Mouse (Mus musculus): Measurements from ENCODE around the gene Bcl9. TPM values are rescaled to one million over a fixed set of nuclear protein-coding genes. Genes with fewer than 3 reads are reported as not detected.

The Bcl9 gene
- polyA plus RNA-seq, 1 experiment from 2014 or later = 19.2 TPM

GRCm38 (mm10) chr3:97317302-97317701 is 19.6 kb upstream of the Bcl9 start:
- Histone ChIP-seq H3K4me1 (replicated peaks; ENCODE audit: control insufficient read depth, insufficient read depth) (no peaks in the 10 kb centered on the region), H3K27me3 (ENCODE audit: control insufficient read depth, insufficient read depth, low read length) (no peaks in the 10 kb centered on the region), H3K36me3 (ENCODE audit: control insufficient read depth, insufficient read depth, low read length) (no peaks in the 10 kb centered on the region), H3K9ac (ENCODE audit: low read length) (no peak overlapping the region), H3K4me2 (replicated peaks; ENCODE audit: low read depth) (no peak overlapping the region), H3K27ac (replicated peaks) (no peak overlapping the region), H3K9me3 (ENCODE audit: control insufficient read depth, low read length) (no peaks in the 10 kb centered on the region), H3K4me3 (ENCODE audit: low read depth, low read length) (no peak overlapping the region)
- 75% methylated on average over 3 of the region's 3 CpGs for WGBS
- DNase-seq (ENCODE audit: low spot score) (no peak), ATAC-seq (ENCODE audit: low FRiP score, low TSS enrichment) (no peak)
- TF ChIP-seq CTCF (IDR thresholded peaks at IDR 0.05; ENCODE audit: low read depth) = no peak
- TF ChIP-seq EP300 (optimal IDR thresholded peaks at IDR 0.05) = no peak

GRCm38 (mm10) chr3:97313431-97313830 is 15.7 kb upstream of the Bcl9 start:
- no peaks in the 10 kb centered on the region for H3K27me3 ChIP-seq (ENCODE audit: control insufficient read depth, insufficient read depth, low read length)
- TF ChIP-seq EP300 (optimal IDR thresholded peaks at IDR 0.05) (no peak), CTCF (IDR thresholded peaks at IDR 0.05; ENCODE audit: low read depth) (no peak)
- H3K4me1 ChIP-seq (replicated peaks; ENCODE audit: control insufficient read depth, insufficient read depth) = no peaks in the 10 kb centered on the region
- no peak overlapping the region for H3K4me2 ChIP-seq (replicated peaks; ENCODE audit: low read depth)
- no peaks in the 10 kb centered on the region for H3K36me3 ChIP-seq (ENCODE audit: control insufficient read depth, insufficient read depth, low read length)
- ATAC-seq (ENCODE audit: low FRiP score, low TSS enrichment) = no peak
- WGBS = 96% methylated on average over 2 of the region's 2 CpGs
- no peak overlapping the region for H3K4me3 ChIP-seq (ENCODE audit: low read depth, low read length)
- no peak for DNase-seq (ENCODE audit: low spot score)
- H3K9me3 ChIP-seq (ENCODE audit: control insufficient read depth, low read length) = no peaks in the 10 kb centered on the region
- no peak overlapping the region for H3K9ac ChIP-seq (ENCODE audit: low read length)
- no peak overlapping the region for H3K27ac ChIP-seq (replicated peaks)

- H3K4me2 ChIP-seq (replicated peaks; ENCODE audit: low read depth) = peak overlapping the region; percentile 58
- H3K27me3 ChIP-seq (ENCODE audit: control insufficient read depth, insufficient read depth, low read length) = no peaks in the 10 kb centered on the region
- 0 out of 2 replicates have a peak overlapping the region, but pooled peaks have one; percentile 23 for H3K9ac ChIP-seq (ENCODE audit: low read length)
- no peaks in the 10 kb centered on the region for H3K4me1 ChIP-seq (replicated peaks; ENCODE audit: control insufficient read depth, insufficient read depth)
- no peaks in the 10 kb centered on the region for H3K9me3 ChIP-seq (ENCODE audit: control insufficient read depth, low read length)
- ATAC-seq (ENCODE audit: low FRiP score, low TSS enrichment) (peak; percentile 38; the same call in 1 of the 2 replicates), DNase-seq (ENCODE audit: low spot score) (peak; percentile 47)
- 11% methylated on average over 21 of the region's 21 CpGs for WGBS
- peak overlapping the region; percentile 29 for H3K4me3 ChIP-seq (ENCODE audit: low read depth, low read length)
- no peaks in the 10 kb centered on the region for H3K36me3 ChIP-seq (ENCODE audit: control insufficient read depth, insufficient read depth, low read length)
- no peak for TF ChIP-seq EP300 (optimal IDR thresholded peaks at IDR 0.05)
- H3K27ac ChIP-seq (replicated peaks) = no peak overlapping the region
These were observed 14.3 kb upstream of the Bcl9 start for GRCm38 (mm10) chr3:97311998-97312397.

GRCm38 (mm10) chr3:97309748-97310536 is 12.2 kb upstream of the Bcl9 start:
- no peaks in the 10 kb centered on the region for H3K4me1 ChIP-seq (replicated peaks; ENCODE audit: control insufficient read depth, insufficient read depth)
- WGBS = 7% methylated on average over 15 of the region's 16 CpGs

GRCm38 (mm10) chr3:97308440-97308839 is 10.7 kb upstream of the Bcl9 start:
- no peak overlapping the region for H3K27ac ChIP-seq (replicated peaks)
- TF ChIP-seq CTCF (IDR thresholded peaks at IDR 0.05; ENCODE audit: low read depth) (0 out of 2 replicates have a peak, but pooled peaks have one; percentile 6), EP300 (optimal IDR thresholded peaks at IDR 0.05) (no peak)
- no peak overlapping the region for H3K4me3 ChIP-seq (ENCODE audit: low read depth, low read length)
- H3K9me3 ChIP-seq (ENCODE audit: control insufficient read depth, low read length) = no peaks in the 10 kb centered on the region
- 47% methylated on average over 2 of the region's 2 CpGs for WGBS
- H3K9ac ChIP-seq (ENCODE audit: low read length) = no peak overlapping the region
- ATAC-seq (ENCODE audit: low FRiP score, low TSS enrichment) = no peak
- no peaks in the 10 kb centered on the region for H3K27me3 ChIP-seq (ENCODE audit: control insufficient read depth, insufficient read depth, low read length)
- H3K4me1 ChIP-seq (replicated peaks; ENCODE audit: control insufficient read depth, insufficient read depth) = no peaks in the 10 kb centered on the region
- H3K36me3 ChIP-seq (ENCODE audit: control insufficient read depth, insufficient read depth, low read length) = no peaks in the 10 kb centered on the region
- no peak for DNase-seq (ENCODE audit: low spot score)
- no peak overlapping the region for H3K4me2 ChIP-seq (replicated peaks; ENCODE audit: low read depth)

More at GRCm38 (mm10) chr3:97309748-97310536, 12.2 kb upstream of the Bcl9 start:
- Histone ChIP-seq H3K27ac (replicated peaks) (no peak overlapping the region), H3K9ac (ENCODE audit: low read length) (no peak overlapping the region), H3K27me3 (ENCODE audit: control insufficient read depth, insufficient read depth, low read length) (no peaks in the 10 kb centered on the region), H3K9me3 (ENCODE audit: control insufficient read depth, low read length) (no peaks in the 10 kb centered on the region), H3K4me3 (ENCODE audit: low read depth, low read length) (no peak overlapping the region), H3K4me2 (replicated peaks; ENCODE audit: low read depth) (no peak overlapping the region; the same call in 1 of the 2 replicates), H3K36me3 (ENCODE audit: control insufficient read depth, insufficient read depth, low read length) (no peaks in the 10 kb centered on the region)
- no peak for DNase-seq (ENCODE audit: low spot score)
- ATAC-seq (ENCODE audit: low FRiP score, low TSS enrichment) = no peak
- TF ChIP-seq CTCF (IDR thresholded peaks at IDR 0.05; ENCODE audit: low read depth) (peak; percentile 57), EP300 (optimal IDR thresholded peaks at IDR 0.05) (no peak)

GRCm38 (mm10) chr3:97305907-97306306 is 8.2 kb upstream of the Bcl9 start:
- H3K9me3 ChIP-seq (ENCODE audit: control insufficient read depth, low read length) = no peaks in the 10 kb centered on the region
- no peaks in the 10 kb centered on the region for H3K36me3 ChIP-seq (ENCODE audit: control insufficient read depth, insufficient read depth, low read length)
- WGBS = 75% methylated on average over 4 of the region's 4 CpGs
- no peaks in the 10 kb centered on the region for H3K4me1 ChIP-seq (replicated peaks; ENCODE audit: control insufficient read depth, insufficient read depth)
- H3K27me3 ChIP-seq (ENCODE audit: control insufficient read depth, insufficient read depth, low read length) = no peaks in the 10 kb centered on the region
- H3K4me2 ChIP-seq (replicated peaks; ENCODE audit: low read depth) = no peak overlapping the region
- TF ChIP-seq CTCF (IDR thresholded peaks at IDR 0.05; ENCODE audit: low read depth) = no peak
- TF ChIP-seq EP300 (optimal IDR thresholded peaks at IDR 0.05) = no peak
- ATAC-seq (ENCODE audit: low FRiP score, low TSS enrichment) (peak; percentile 29; the same call in 1 of the 2 replicates), DNase-seq (ENCODE audit: low spot score) (no peak)
- H3K27ac ChIP-seq (replicated peaks) = no peak overlapping the region
- no peak overlapping the region for H3K4me3 ChIP-seq (ENCODE audit: low read depth, low read length)
- no peak overlapping the region for H3K9ac ChIP-seq (ENCODE audit: low read length)
